Mouse (Mus musculus) CH12.LX (cell line): ENCODE measurements at regions not wholly inside any gene's neighbourhood (a gene's known extent, or its start where the extent isn't known, plus 50 kb on each side); places are given as distances from the start of the nearest gene placed in this dataset.

Source experiments
- DNase-seq: peaks from one replicate; pipeline ENCODE4 v3.0.0-alpha.2; 2013; ENCODE audit errors: extremely low read depth
- H3K27ac ChIP-seq: 2 replicates; pipeline ENCODE4 v1.5.1; 2012; ENCODE audit warnings: low read depth, mild to moderate bottlenecking, control low read depth, moderate library complexity; ENCODE audit not compliant: insufficient read depth
- H3K27me3 ChIP-seq: replicated peaks from 2 replicates; pipeline ENCODE3; 2012; ENCODE audit warnings: inconsistent platforms
- H3K36me3 ChIP-seq, 2 experiments: replicated peaks in 1 of 2; 2 replicates each; pipeline versions ENCODE3 to v1.6.1; 2012; ENCODE audit warnings: inconsistent platforms in 1 of 2, low read length in 1 of 2, mild to moderate bottlenecking in 1 of 2, mixed read lengths in 1 of 2, moderate library complexity in 1 of 2; ENCODE audit not compliant: control insufficient read depth in 1 of 2, insufficient read depth in 1 of 2
- H3K4me1 ChIP-seq, 2 experiments: 2 replicates each; pipeline ENCODE4 v1.6.1; 2012; ENCODE audit warnings: inconsistent platforms in 1 of 2, moderate library complexity in 1 of 2; ENCODE audit not compliant: insufficient read depth in 2 of 2, control insufficient read depth in 1 of 2
- H3K4me2 ChIP-seq: 2 replicates; pipeline ENCODE4 v1.6.1; 2012; ENCODE audit warnings: low read depth, mild to moderate bottlenecking, control low read depth; ENCODE audit not compliant: poor library complexity, insufficient read depth, severe bottlenecking
- H3K4me3 ChIP-seq, 3 experiments: fragments of 150-350 bp in 1 of 3; sonication (generic) in 1 of 3; replicated peaks in 1 of 3; 2 replicates each; pipeline versions ENCODE3 to v1.5.1; 2011 to 2012; ENCODE audit warnings: low read depth in 2 of 3, low read length in 2 of 3, mild to moderate bottlenecking in 2 of 3, moderate library complexity in 2 of 3, control low read depth in 1 of 3, improper control_type of control experiment in 1 of 3, inconsistent platforms in 1 of 3, mixed read lengths in 1 of 3; ENCODE audit not compliant: poor library complexity in 1 of 3
- H3K79me2 ChIP-seq: replicated peaks from 2 replicates; pipeline ENCODE4 v1.6.1; 2012; ENCODE audit warnings: mild to moderate bottlenecking, moderate library complexity; ENCODE audit not compliant: control insufficient read depth, poor library complexity, insufficient read depth, severe bottlenecking; ENCODE audit errors: extremely low read depth
- H3K9ac ChIP-seq: 2 replicates; pipeline ENCODE4 v1.6.1; 2012; ENCODE audit warnings: low read depth, mild to moderate bottlenecking, control low read depth, moderate library complexity; ENCODE audit not compliant: insufficient read depth
- H3K9me3 ChIP-seq: replicated peaks from 2 replicates; pipeline ENCODE3; 2012; ENCODE audit warnings: low read length, inconsistent platforms, mixed read lengths
- CTCF ChIP-seq, 2 experiments: IDR thresholded peaks in 1 of 2; conservative IDR thresholded peaks in 1 of 2; 2 replicates each; pipeline ENCODE4 v1.5.1; 2011 to 2012; ENCODE audit warnings: low read depth in 2 of 2, low read length in 2 of 2, improper control_type of control experiment in 1 of 2, inconsistent platforms in 1 of 2, mild to moderate bottlenecking in 1 of 2, moderate library complexity in 1 of 2
- E2F4 ChIP-seq: IDR thresholded peaks from 2 replicates; pipeline ENCODE4 v1.6.1; 2011; ENCODE audit warnings: low read depth, low read length, improper control_type of control experiment; ENCODE audit not compliant: insufficient replicate concordance
- EP300 ChIP-seq: IDR thresholded peaks from 2 replicates; pipeline ENCODE4 v1.6.1; 2011; ENCODE audit warnings: low read length, improper control_type of control experiment
- HCFC1 ChIP-seq: IDR thresholded peaks from 2 replicates; pipeline ENCODE4 v1.6.1; 2012; ENCODE audit warnings: low read depth, mild to moderate bottlenecking, inconsistent platforms, low read length, improper control_type of control experiment
- JUN ChIP-seq: IDR thresholded peaks from 2 replicates; pipeline ENCODE4 v1.6.1; 2011; ENCODE audit warnings: low read depth, mild to moderate bottlenecking, low read length, improper control_type of control experiment, moderate library complexity; ENCODE audit not compliant: insufficient read depth
- MAFK ChIP-seq: IDR thresholded peaks from 2 replicates; pipeline ENCODE4 v1.6.1; 2011; ENCODE audit warnings: low read length, improper control_type of control experiment; ENCODE audit not compliant: insufficient replicate concordance
- MAZ ChIP-seq: IDR thresholded peaks from 2 replicates; pipeline ENCODE4 v1.6.1; 2012; ENCODE audit warnings: low read depth, mild to moderate bottlenecking, inconsistent platforms, low read length, improper control_type of control experiment, moderate library complexity
- MXI1 ChIP-seq: IDR thresholded peaks from 2 replicates; pipeline ENCODE4 v1.6.1; 2011; ENCODE audit warnings: mild to moderate bottlenecking, low read depth, low read length, improper control_type of control experiment
- MYC ChIP-seq: IDR thresholded peaks from 2 replicates; pipeline ENCODE4 v1.6.1; 2011; ENCODE audit warnings: low read depth, mild to moderate bottlenecking, improper control_type of control experiment, low read length
- NELFE ChIP-seq: IDR thresholded peaks from 2 replicates; pipeline ENCODE4 v1.6.1; 2011; ENCODE audit warnings: low read depth, low read length, improper control_type of control experiment
- NRF1 ChIP-seq: IDR thresholded peaks from 2 replicates; pipeline ENCODE4 v1.6.1; 2014; ENCODE audit warnings: low read depth, mild to moderate bottlenecking, inconsistent platforms, low read length, improper control_type of control experiment, moderate library complexity
- POLR2A ChIP-seq: IDR thresholded peaks from 2 replicates; pipeline ENCODE4 v1.6.1; 2011; ENCODE audit warnings: low read depth, mild to moderate bottlenecking, improper control_type of control experiment, low read length
- POLR2AphosphoS2 ChIP-seq: IDR thresholded peaks from 2 replicates; pipeline ENCODE4 v1.6.1; 2011; ENCODE audit warnings: low read depth, low read length, improper control_type of control experiment
- RAD21 ChIP-seq: IDR thresholded peaks from 2 replicates; pipeline ENCODE4 v1.6.1; 2011; ENCODE audit warnings: low read depth, mild to moderate bottlenecking, low read length, improper control_type of control experiment, moderate library complexity
- SIN3A ChIP-seq: IDR thresholded peaks from 2 replicates; pipeline ENCODE4 v1.6.1; 2012; ENCODE audit warnings: low read length, improper control_type of control experiment, inconsistent platforms
- SMC3 ChIP-seq: IDR thresholded peaks from 2 replicates; pipeline ENCODE4 v1.6.1; 2011; ENCODE audit warnings: low read depth, low read length, improper control_type of control experiment
- TBP ChIP-seq: conservative IDR thresholded peaks from 2 replicates; pipeline ENCODE4 v1.6.1; 2011; ENCODE audit warnings: low read depth, low read length, improper control_type of control experiment
- ZC3H11A ChIP-seq: IDR thresholded peaks from 2 replicates; pipeline ENCODE4 v1.6.1; 2012; ENCODE audit warnings: low read depth, mild to moderate bottlenecking, inconsistent platforms, low read length, improper control_type of control experiment
- ZMIZ1 ChIP-seq: IDR thresholded peaks from 2 replicates; pipeline ENCODE4 v1.6.1; 2012; ENCODE audit warnings: low read depth, mild to moderate bottlenecking, inconsistent platforms, low read length, improper control_type of control experiment
- ZNF384 ChIP-seq: IDR thresholded peaks from 2 replicates; pipeline ENCODE4 v1.6.1; 2012; ENCODE audit warnings: low read depth, low read length, improper control_type of control experiment, inconsistent platforms
- dilution Hi-C: fragments of 300-500 bp; cut with MboI; formaldehyde crosslinking; loops from 2 replicates; pipeline ENCODE4 v1.14.3; 2020; ENCODE audit warnings: low sequenced_read_pairs; ENCODE audit not compliant: extremely low pct_unique_long_range_greater_than_20kb, extremely low pct_ligation_motif_present
- in situ Hi-C: fragments of 300-500 bp; cut with MboI; formaldehyde crosslinking; loops from 3 replicates; pipeline ENCODE4 v1.14.3; 2019; ENCODE audit warnings: low sequenced_read_pairs, low pct_ligation_motif_present, low pct_unique_long_range_greater_than_20kb, mixed read lengths

DNA sequence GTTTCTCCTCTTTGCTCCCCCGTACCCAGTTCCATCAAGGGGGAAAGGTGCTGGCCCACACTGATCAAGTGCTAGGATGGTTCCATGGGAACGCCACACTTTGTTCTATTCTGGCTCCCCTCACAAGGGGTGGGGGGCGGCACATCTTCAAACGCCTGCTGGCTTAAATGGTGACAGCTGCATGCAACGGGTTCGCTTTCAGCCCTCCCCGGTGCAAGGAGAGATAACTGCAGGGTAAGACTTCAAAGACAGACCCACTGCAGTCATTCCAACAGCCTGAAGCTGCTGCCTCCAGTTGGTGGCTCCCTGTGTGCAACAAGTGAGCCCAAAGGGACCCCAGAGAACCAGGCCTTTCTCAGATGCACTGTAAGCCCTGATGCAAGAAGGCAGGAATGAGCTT, 173.9 kb upstream of the Lef1 start:
- Histone ChIP-seq H3K4me3 (no peak overlapping the region), H3K9me3 (no peaks in the 10 kb centered on the region), H3K27ac (no peak overlapping the region), H3K4me2 (no peak overlapping the region), H3K27me3 (peaks cover 2% of the 10 kb centered on the region), H3K4me1 (peaks cover 6 to 11% of the 10 kb centered on the region in 2 experiments), H3K79me2 (no peaks in the 10 kb centered on the region), H3K9ac (no peak overlapping the region), H3K36me3 (no peaks in the 10 kb centered on the region)
- no peak for TF ChIP-seq TBP
- TF ChIP-seq E2F4 = no peak
- TF ChIP-seq RAD21 = no peak
- no peak for TF ChIP-seq ZC3H11A
- TF ChIP-seq JUN = no peak
- TF ChIP-seq MYC = no peak
- TF ChIP-seq MAFK = no peak
- no peak for TF ChIP-seq NELFE
- TF ChIP-seq SIN3A = no peak
- no peak for TF ChIP-seq MXI1
- no peak for TF ChIP-seq EP300
- TF ChIP-seq POLR2A = no peak
- no peak for TF ChIP-seq NRF1
- TF ChIP-seq SMC3 = no peak
- no peak for TF ChIP-seq ZMIZ1
- no peak for TF ChIP-seq HCFC1
- in situ Hi-C loops = no loop called here
- no peak for DNase-seq
- dilution Hi-C loops = no loop called here

DNA sequence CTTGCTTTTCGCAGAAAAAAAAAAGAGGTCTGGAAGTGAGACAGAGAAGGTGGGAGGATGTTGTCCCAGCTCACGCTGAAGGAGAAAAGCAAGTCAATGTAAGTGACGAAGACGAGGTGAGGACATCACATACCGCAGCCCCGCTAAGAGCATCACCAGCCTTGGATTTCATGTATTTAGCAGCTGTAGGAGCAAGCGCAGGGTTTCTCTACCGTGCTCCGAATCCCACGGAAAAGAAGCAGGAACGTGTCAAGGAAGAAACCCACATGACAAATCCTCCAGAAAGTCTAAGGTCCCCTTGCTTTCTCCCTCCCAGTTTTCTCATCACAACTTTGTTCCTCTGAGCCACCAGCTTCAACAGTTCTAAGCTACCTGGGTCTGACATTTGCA, 174.3 kb upstream of the Lef1 start:
- peaks cover 2% of the 10 kb centered on the region for H3K27me3 ChIP-seq
- peaks cover 6 to 11% of the 10 kb centered on the region in 2 experiments for H3K4me1 ChIP-seq
- H3K4me2 ChIP-seq = no peak overlapping the region
- H3K36me3 ChIP-seq = no peaks in the 10 kb centered on the region
- no peaks in the 10 kb centered on the region for H3K79me2 ChIP-seq
- in situ Hi-C loops = no loop called here
- H3K9me3 ChIP-seq = no peaks in the 10 kb centered on the region
- H3K9ac ChIP-seq = no peak overlapping the region
- DNase-seq = no peak
- no peak overlapping the region for H3K27ac ChIP-seq
- TF ChIP-seq SMC3 (no peak), MAZ (no peak), ZNF384 (no peak), POLR2AphosphoS2 (no peak), CTCF (conservative IDR thresholded peaks at IDR 0.05 in 1 of 2, IDR thresholded peaks at IDR 0.05 in 1 of 2; ENCODE audit: low read depth in 2 of 2, low read length in 2 of 2) (no peak), TBP (no peak)
- no peak overlapping the region for H3K4me3 ChIP-seq
- dilution Hi-C loops = no loop called here
